Mouse (Mus musculus) neutrophil, adult 5-6 weeks (primary cell): Measurements from ENCODE around the gene Cntnap2. TPM values are rescaled to one million over a fixed set of nuclear protein-coding genes. Genes with fewer than 3 reads are reported as not detected.
"Not testable (repeated sequence)": the region's sequence is repeated elsewhere in the genome, so short reads cannot be mapped to it uniquely, and the experiment has no call there.

Experiments
- ATAC-seq: fragments of 151-379, 151-347 bp; 2 replicates; pipeline ENCODE4 v1.8.0; 2017; ENCODE audit warnings: mild to moderate bottlenecking, moderate TSS enrichment; ENCODE audit not compliant: insufficient number of reproducible peaks, poor library complexity, low FRiP score, severe bottlenecking; ENCODE audit errors: extremely low read depth
- total RNA-seq: library from RNA; stranded (forward); fragments of 200-1000 nt; gene quantifications from 2 replicates; pipeline ENCODE4 v1.2.3, GENCODE M21; 2017

Gene Cntnap2
- total RNA-seq, 1 experiment from 2014 or later: not detected

DNA sequence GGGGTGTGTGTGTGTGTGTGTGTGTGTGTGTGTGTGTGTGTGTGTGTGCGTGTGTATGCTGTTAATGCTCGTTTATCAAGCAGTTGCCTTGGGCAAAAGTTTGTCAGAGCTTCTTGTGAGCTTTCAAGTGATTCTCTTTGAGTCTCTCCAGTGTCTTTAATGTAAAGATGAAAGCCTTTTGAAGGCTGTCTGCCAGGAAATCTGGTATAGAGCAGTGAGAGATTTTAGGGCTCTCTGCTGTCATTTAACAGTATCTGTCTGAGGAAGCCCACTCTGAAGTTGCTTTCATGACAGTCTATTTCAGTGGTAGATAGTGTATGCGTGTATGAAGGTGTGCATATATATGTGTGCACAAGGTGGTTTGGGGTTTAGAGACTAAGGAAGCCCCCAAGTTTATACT is 1425.2 kb downstream of the Cntnap2 start:
- no peak for ATAC-seq

DNA sequence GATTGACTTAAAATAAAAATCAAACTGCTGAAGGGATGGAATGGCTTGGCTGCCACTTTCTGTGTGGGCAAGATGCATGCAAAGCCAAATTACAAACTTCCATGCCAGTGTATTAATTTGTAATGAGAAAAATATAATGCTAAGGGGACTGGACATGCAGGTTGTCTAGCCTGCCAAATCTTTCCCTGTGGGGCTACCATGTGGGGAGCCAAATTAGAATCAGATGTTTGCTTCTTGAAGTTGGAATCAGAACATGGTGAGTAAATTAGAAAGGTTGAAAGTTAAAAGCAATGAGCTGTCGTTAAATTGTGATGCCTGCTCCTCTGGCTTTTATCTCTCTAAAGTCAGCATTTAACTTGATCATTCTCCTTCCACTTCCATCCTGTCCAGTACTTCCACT is 1443.6 kb downstream of the Cntnap2 start:
- no peak for ATAC-seq

DNA sequence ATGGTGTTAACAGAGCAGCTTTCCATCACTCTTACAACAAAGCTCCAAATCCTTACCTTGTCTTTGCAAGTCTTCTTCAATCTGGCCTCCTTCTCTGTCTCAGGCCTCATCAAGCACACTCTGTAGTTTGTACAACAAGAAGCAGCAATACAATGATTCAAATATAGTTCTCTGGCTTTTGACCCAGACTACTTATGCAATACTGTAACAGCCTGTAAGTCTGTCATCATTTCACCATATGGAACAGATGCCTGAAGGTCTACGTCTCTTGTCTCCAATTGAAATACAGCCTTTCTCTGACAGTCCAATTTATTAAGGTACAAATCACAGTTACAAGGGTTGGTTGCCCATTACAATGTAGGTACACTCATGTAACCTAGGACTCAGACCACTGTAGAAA is 1453.7 kb downstream of the Cntnap2 start:
- no peak for ATAC-seq

DNA sequence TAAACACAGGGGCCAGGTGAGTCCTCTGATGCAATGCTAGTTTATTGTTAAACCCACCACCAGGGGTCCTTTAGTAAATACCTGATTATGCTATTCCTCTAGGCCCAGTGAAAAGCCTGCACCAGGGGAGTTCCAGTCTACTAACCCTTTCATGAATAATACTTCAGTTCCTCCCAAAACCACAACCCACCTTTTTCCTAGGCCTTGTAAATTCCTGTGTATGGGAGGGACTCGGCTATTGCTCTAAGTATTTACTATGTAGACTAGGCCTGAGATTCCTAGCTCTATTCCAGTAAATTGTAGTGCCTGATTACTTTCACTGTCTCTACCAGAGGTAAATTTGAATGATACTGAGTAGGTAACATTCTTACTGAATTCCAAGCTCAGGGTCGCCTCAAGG is 1478.4 kb downstream of the Cntnap2 start:
- not testable (repeated sequence) for ATAC-seq

DNA sequence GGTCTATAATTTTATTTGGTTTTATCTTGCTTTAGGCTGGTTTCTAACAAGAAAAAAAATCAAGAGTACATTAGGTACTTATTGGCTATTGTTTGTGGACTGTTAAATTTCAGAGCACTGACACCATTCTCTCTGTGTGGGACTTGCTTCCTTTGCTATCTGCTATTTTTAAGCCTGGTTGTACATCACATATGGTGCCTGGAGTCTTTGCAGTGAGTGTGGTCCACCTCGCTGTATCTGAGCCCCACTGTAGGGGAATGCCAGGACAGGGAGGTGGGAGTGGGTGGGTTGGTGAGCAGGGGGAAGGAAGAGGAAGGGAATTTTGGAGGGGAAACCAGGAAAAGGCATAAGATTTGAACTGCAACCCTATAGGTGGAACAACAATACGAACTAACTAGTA is 1504.3 kb downstream of the Cntnap2 start:
- no peak for ATAC-seq

DNA sequence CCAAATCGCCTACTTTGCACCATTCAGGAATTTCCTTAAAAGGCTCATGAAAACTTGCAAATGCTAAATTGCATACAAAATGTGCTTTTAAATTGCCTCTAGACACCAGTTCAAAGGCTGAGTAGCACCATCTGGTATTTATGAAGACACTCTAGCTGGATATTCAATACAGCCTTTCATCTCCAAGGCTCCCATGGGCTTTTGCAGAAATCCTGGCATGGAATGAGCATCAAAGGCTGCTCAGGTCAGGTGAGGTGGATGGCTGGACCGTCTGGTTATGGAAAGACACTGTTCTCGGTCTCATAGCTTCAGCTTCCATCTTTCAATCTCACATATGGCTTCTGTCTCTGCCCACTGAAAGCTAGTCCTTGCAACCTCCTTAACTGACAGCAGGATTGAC is 1515.9 kb downstream of the Cntnap2 start:
- no peak for ATAC-seq

DNA sequence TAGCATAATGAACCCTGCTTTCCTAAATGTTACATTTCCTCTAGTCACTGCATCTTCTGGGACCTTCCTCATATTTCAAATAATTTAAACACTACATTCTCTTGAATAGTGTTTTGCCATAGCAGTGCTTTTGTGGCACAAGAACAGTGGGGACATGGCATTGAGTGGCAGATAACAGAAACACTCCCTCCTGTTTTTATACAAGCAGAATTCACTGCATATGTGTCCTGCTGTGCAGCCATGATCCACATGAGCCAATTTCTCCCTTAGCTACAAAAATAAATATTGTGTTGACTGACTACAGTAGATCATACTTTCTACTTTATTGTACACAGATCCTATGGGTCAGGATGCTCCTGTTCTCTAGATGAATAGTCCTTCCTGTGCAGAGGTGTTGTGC is 1553.2 kb downstream of the Cntnap2 start:
- ATAC-seq: no peak

DNA sequence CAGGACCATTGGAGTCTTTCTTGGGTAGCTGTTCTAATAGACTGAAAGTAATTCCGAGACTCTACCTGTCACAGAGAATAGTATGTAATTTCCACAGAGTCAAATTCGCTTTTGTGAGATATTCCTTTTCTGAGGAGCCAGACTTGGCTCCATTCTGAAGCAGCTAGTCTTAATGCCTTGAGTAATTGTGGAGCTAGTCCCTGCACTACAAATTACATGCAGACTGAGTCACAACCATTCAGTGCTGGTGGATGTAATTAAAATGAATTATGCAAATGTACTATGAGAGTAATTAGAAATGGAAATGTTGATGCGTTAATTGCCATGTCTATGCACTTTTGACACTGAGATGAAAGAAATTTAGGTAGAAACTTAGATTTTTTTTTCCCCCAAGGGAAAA is 1553.7 kb downstream of the Cntnap2 start:
- no peak for ATAC-seq

DNA sequence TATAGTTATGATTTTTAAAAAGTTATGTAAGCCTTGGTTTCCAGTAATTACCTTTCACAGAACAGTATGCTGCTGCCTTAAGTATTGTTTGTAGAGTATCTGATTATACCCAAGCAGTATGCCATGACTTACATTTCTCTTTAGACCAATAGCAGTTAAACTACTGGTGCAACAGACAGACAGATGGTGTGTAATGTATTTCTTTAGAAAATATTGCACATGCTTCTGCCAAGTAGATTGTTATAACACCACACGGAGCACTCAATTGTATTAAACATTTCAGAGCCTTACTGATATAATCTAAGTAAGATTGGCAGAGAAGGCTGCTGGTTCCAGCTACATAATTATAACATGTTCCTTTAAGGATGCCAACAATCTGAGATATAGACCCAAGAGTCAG is 1609.9 kb downstream of the Cntnap2 start:
- no peak for ATAC-seq

DNA sequence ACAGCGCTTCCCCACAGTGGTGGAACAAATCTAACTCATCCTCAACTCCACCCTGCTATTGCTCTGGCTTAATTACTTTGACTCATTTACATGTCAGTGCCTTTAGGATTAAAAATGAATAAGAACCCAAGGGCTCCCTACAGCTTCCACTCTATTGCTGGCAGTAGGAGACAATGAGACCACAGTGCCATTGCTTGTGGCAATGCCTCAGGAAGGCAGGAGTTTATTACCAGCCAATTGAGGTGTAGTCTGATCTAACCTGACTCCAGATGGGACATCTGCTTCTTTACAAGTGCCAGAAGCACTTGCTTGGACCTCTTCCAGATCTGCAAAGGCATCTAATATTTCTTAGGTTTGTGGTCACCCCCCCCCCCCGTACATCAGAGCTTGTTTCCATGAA is 1615.9 kb downstream of the Cntnap2 start:
- ATAC-seq: no peak

DNA sequence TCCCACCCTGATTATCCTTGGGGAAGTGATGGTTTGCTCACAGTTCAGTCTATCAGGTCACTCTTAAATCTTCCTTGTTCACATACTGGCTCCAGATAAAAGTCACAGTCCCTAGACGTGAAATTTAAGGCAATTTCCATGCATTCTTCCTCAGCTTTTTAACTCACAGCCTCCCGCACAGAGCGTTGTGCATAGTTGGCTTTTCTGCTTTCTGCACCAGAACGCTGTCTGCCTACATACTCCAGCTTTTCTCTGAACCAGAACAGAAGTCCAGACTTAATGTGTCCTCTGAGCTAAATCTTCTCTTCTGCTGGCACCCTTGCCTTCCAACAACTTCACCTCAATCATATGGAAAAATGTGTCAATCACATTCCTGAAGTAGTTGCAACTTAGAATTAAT is 1616.5 kb downstream of the Cntnap2 start:
- no peak for ATAC-seq

DNA sequence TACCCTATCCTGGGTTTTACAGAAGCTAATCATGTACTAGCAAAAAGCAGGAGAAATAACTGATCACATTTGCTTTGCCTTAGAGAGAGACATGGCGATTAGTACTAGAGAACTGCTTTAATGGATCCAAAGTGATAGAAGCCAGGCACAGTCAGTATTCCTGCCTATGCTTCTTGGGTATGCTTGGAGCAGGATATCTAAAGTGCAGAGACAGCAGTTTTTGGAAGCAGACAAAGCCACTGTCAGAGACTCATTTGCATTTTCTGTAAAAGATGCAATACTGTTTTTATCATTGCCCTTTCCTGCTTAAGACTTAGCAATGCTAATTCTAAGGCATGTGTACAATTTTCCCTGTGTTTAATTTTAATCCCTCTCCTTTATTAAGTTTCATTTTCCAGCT is 1637.0 kb downstream of the Cntnap2 start:
- no peak for ATAC-seq

DNA sequence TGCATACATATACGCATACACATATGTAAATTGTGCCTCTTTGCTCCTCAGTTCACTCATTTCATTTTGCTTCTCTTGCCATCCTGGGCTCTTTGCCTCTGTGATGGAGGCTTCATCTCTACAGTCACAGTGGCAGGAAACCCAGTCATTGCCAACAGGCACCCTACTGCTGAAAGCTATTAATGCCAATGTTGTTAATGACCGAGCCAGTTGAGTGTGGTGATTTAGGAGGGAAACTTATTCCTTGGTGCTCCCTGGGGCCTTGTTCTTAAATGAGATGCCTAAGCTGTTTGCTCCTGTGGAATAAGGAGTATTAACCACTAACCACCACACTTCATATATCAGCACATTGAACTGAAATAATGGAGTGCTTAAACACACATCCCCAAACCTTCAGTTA is 1640.2 kb downstream of the Cntnap2 start:
- ATAC-seq: no peak

DNA sequence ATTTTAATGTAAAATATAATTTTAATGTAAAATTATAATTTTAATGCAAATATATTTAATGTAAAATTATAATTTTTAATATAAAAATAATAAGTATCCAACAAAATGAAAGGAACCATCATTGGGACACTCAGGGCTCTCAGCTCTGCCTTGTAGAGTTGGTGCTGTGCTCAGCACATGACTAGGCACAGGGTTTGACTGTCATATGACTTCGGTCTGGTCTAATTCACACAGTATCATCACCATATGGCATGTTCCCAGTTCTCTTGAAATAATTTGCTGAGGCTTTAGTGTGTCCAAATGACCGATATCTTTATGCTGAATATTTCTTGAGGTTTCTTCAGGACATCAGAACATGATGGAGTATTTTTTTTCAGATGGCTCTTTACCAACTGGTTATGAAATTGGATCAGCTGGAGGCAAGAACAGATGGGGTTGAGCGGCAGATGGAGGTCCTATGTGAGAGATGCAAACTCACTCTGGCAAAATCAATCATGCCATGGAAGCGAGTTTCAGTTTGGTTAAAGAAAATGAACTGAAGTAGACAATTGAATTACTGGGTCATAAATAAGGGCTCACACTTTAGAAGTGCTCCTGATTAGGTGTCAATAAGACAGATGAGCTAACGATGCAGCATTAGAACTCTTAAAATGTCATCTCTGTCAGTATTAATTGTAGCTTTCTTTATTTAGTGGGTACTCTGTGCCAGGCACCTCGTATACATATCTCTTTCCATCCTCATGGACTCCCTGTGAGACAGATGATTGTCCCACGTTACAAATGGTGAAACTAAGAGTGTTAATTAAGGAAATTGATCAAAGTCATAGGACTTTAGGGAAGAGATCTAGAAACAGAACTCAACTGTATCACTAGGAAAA is 1645.4 kb downstream of the Cntnap2 start:
- ATAC-seq: no peak

DNA sequence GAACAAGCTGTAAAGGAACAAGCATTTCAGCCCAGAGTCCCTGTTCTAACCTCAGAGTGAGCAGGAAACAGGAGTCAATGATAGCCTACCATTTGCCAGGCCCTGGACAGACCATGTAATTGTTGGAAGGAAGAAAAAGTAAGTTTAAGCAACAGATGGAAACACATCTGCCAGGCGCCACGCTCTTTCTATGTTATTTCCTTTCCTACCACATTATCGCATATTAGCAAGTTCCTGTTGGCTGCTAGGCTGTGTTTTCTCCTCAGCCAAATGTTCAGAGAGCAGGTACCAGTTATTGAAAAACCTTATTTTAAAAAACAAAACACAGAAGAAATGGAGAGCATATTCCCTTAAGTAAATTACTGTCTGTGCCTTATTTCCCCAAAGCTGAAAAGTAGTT is 1646.8 kb downstream of the Cntnap2 start:
- no peak for ATAC-seq

DNA sequence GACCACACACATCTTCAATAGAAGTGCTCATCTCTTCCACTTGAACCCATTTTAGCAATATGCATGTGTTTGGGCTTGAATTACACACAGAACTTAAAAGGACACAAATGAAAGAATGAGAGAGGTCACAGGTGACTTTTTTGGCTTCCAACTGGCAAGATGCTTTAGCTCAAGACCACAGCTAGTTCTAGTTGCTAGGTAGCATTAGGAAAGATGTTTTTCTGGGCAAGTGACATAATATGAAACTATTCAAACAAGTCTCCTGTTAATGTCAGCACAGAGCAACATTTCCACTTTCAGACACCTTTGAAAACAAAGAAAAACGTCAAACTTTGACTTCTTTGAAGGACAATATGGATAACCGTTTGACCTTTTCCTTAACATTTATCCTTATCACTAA is 1657.4 kb downstream of the Cntnap2 start:
- no peak for ATAC-seq

DNA sequence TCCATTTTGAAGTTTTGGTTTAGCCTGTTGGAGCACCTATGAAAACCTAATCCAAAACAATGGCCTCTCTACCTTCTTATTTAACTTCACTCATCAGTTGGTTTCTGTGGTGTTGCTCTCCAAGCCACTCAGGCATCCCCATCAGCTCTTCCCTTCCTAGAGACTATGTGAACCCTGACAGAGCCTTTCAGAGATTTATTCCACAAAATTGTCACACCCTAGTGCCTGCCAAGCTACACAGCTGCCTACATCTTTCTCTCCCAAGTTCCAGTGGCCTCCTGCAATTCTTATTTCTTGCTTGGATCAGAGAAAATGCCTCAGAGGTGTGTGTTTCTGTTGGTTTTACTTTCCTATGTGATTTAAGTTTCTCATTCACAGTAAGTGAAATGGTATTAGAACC is 1674.6 kb downstream of the Cntnap2 start:
- ATAC-seq: no peak

DNA sequence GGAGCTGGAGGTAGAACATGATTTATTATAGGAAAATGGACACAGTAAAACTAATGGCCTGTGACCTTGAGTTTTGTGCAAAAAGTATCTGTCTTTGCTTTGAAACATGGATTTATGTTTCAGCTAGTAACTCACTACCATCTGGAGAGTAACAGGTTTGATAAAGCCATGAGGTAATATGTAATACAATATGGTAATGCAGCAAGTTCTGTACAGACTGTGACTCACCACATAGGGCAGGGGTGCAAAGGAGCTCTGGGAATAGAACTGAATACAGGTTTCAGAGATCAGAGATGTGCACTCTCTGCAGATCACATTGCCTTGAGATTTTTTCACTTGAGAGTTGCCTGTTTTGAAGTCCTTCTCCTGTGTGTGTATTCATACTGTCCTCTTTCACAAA is 1689.3 kb downstream of the Cntnap2 start:
- no peak for ATAC-seq

DNA sequence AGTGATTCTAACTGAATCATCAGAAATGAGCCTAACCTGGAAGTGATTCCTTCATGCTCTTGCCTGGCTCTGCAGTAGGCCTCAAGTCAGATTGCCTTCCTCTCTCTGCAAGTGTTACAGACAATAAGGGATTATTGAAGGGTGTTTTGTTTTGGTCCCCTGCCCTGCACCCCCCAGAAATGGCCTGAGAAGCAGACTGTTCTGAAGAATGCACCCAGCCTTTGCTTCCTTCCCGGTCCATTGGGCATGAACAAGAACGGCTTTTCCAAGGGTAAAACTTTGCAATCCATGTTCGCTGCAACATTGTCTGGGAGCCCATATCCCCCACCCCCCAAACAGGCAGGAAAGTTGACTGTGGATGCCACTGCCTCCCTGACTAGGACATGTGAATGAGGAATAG is 1704.3 kb downstream of the Cntnap2 start:
- ATAC-seq: no peak

DNA sequence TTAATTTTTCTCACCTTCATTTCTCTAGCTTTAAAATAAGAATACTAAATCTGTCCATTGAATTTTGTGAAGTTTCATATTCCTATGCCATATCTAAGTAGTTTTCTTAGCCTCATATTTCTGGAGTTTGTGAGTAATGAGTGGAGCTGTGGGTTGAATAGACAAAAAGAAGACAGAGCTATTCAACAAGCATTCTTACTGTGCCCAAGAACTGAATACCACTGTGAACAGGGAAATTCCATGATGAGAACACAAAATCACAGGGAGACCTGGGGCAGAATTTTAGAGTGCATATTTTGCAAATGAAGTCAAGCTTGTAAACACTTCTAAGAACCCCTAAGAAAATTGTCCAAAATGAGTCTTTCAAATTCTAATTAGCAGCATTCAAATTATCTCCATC is 1715.4 kb downstream of the Cntnap2 start:
- no peak for ATAC-seq
